Mouse (Mus musculus) spleen, adult 2 months (tissue): ENCODE measurements at regions not wholly inside any gene's neighbourhood (a gene's known extent, or its start where the extent isn't known, plus 50 kb on each side); places are given as distances from the start of the nearest gene placed in this dataset.

Experiments
- DNase-seq, 2 experiments: peaks; one replicate each; pipeline versions ENCODE4 v3.0.0 to v3.0.0-alpha.2; 2012 to 2021; ENCODE audit warnings: low spot score in 2 of 2, low read depth in 1 of 2
- H3K27ac ChIP-seq: fragments of 200-500 bp; 2 replicates; pipeline ENCODE4 v1.5.1; 2012; ENCODE audit warnings: low read length, inconsistent platforms; ENCODE audit not compliant: insufficient read depth
- H3K27me3 ChIP-seq: fragments of 200-500 bp; 2 replicates; pipeline ENCODE4 v1.6.1; 2012; ENCODE audit warnings: mild to moderate bottlenecking, moderate library complexity, low read length, inconsistent platforms; ENCODE audit not compliant: control insufficient read depth, insufficient read depth
- H3K36me3 ChIP-seq: fragments of 200-500 bp; 2 replicates; pipeline ENCODE4 v1.6.1; 2012; ENCODE audit warnings: mild to moderate bottlenecking, low read length, inconsistent platforms; ENCODE audit not compliant: control insufficient read depth, insufficient read depth
- H3K4me1 ChIP-seq: fragments of 200-500 bp; 2 replicates; pipeline ENCODE4 v1.6.1; 2011; ENCODE audit warnings: inconsistent platforms; ENCODE audit not compliant: control insufficient read depth, insufficient read depth, insufficient read length
- H3K4me3 ChIP-seq: fragments of 200-500 bp; 2 replicates; pipeline ENCODE4 v1.5.1; 2011; ENCODE audit warnings: mild to moderate bottlenecking, inconsistent platforms; ENCODE audit not compliant: insufficient read depth, insufficient read length; ENCODE audit errors: extremely low read depth
- CTCF ChIP-seq: fragments of 200-500 bp; IDR thresholded peaks from 2 replicates; pipeline ENCODE4 v1.5.1; 2011; ENCODE audit warnings: mild to moderate bottlenecking, inconsistent platforms; ENCODE audit not compliant: insufficient read depth, insufficient read length, insufficient replicate concordance; ENCODE audit errors: extremely low read depth
- POLR2A ChIP-seq: fragments of 200-500 bp; IDR thresholded peaks from 2 replicates; pipeline ENCODE4 v1.6.1; 2011; ENCODE audit warnings: low read depth, low read length, inconsistent platforms
- WGBS: fragments of 180-500 bp; shearing (Covaris S2); methylation state at CpG from one replicate; pipeline ENCODE4 v1.1.7; 2018; 5-methylcytosine and 5-hydroxymethylcytosine counted together

DNA sequence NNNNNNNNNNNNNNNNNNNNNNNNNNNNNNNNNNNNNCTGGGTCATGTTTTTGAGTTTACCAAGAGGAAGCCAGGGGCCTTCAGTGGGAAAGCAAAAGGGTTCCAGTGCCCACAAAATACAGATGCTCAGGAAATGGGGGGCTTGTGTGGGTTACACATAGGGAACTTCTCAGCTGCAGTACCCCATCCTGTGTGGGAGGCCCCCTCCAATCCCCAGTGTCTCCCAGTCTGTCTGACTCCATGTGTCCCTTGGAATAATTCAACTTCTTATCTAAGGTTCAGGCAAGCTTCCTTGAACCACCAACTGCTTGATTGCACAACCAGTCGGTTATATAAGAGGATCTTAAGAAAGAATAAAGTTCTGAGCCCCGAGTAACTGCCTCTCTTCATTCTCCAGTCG, 156.0 kb downstream of the Kit start:
- no peak for TF ChIP-seq POLR2A
- no peak for TF ChIP-seq CTCF
- DNase-seq = no peak
- no peaks in the 10 kb centered on the region for H3K4me1 ChIP-seq
- WGBS = 2% methylated on average over 3 of the region's 3 CpGs
- H3K4me3 ChIP-seq = no peak overlapping the region
- no peaks in the 10 kb centered on the region for H3K27me3 ChIP-seq
- no peaks in the 10 kb centered on the region for H3K36me3 ChIP-seq
- no peak overlapping the region for H3K27ac ChIP-seq

GRCm38 (mm10) chr5:75721291-75721690, 146.6 kb downstream of the Kit start:
- Histone ChIP-seq H3K27me3 (no peaks in the 10 kb centered on the region), H3K36me3 (no peaks in the 10 kb centered on the region), H3K4me1 (no peaks in the 10 kb centered on the region), H3K27ac (no peak overlapping the region), H3K4me3 (no peak overlapping the region)
- DNase-seq = no peak
- no peak for TF ChIP-seq POLR2A
- no peak for TF ChIP-seq CTCF
- WGBS = 82% methylated on average over 2 of the region's 2 CpGs

GRCm38 (mm10) chr5:75720091-75720940, 145.6 kb downstream of the Kit start:
- DNase-seq = no peak
- H3K36me3 ChIP-seq = no peaks in the 10 kb centered on the region
- H3K4me1 ChIP-seq = no peaks in the 10 kb centered on the region
- 87% methylated on average over 15 of the region's 15 CpGs for WGBS
- no peak overlapping the region for H3K4me3 ChIP-seq
- H3K27me3 ChIP-seq = no peaks in the 10 kb centered on the region
- TF ChIP-seq CTCF (no peak), POLR2A (no peak)
- H3K27ac ChIP-seq = no peak overlapping the region

DNA sequence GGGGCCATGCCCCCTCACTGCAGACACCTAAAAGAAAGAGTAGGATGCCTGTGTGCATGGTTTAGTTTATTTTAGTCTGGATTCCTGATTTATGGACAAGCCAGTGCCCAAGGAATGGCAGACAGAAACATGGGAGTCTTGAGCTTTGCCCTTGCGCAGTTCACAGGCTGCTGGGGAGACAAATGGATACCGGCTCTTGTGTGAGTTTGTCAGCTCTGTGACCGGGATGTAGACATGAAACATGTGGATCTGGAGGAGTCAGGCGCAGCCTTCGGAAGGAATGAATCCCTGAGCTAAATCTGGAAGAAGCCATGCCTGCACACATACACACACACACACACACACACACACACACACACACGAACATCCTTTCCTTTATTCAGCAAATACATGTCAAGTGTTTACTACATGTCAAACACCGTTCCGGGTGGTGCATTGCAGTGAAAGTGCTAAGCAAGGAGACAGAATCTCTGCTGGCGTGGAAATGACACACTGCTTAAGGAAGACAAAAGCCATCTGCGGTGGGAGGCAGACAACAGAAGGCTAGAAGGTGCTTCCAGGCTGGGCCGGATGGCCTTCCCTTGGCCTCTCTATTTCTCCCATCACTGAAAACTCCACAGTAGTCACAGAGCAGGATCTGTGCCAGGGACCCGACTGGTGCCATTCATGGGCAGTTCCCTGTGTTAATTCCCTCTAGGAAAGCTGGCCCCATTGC, 144.0 kb downstream of the Kit start:
- TF ChIP-seq POLR2A (no peak), CTCF (no peak)
- Histone ChIP-seq H3K27ac (no peak overlapping the region), H3K27me3 (no peaks in the 10 kb centered on the region), H3K36me3 (no peaks in the 10 kb centered on the region), H3K4me3 (no peak overlapping the region), H3K4me1 (no peaks in the 10 kb centered on the region)
- DNase-seq = no peak
- WGBS = 89% methylated on average over 12 of the region's 12 CpGs
